Mouse (Mus musculus) layer of hippocampus, adult 2 months (tissue): ENCODE measurements at regions not wholly inside any gene's neighbourhood (a gene's known extent, or its start where the extent isn't known, plus 50 kb on each side); places are given as distances from the start of the nearest gene placed in this dataset.

Source experiments
- DNase-seq, 2 experiments: peaks; one replicate each; pipeline ENCODE4 v3.0.0; 2022; ENCODE audit warnings: low spot score in 2 of 2
- H3K27ac ChIP-seq: fragments of 200-600 bp; 2 replicates; pipeline ENCODE4 v1.8.1; 2022
- H3K4me3 ChIP-seq: fragments of 200-600 bp; 2 replicates; pipeline ENCODE4 v1.8.1; 2022; ENCODE audit warnings: mild to moderate bottlenecking
- CTCF ChIP-seq: fragments of 200-600 bp; conservative IDR thresholded peaks from 2 replicates; pipeline ENCODE4 v1.8.1; 2022; ENCODE audit warnings: antibody characterized with exemption, mild to moderate bottlenecking, moderate library complexity

GRCm38 (mm10) chr16:78247189-78247588, 54.1 kb upstream of the Cxadr start:
- DNase-seq, result no peak
- Histone ChIP-seq H3K4me3 (no peak overlapping the region), H3K27ac (no peak overlapping the region)
- TF ChIP-seq CTCF, result no peak

GRCm38 (mm10) chr16:78242678-78243077, 58.6 kb upstream of the Cxadr start:
- no peak for TF ChIP-seq CTCF
- no peak overlapping the region for H3K27ac ChIP-seq
- DNase-seq, result no peak
- H3K4me3 ChIP-seq, result no peak overlapping the region

GRCm38 (mm10) chr16:78240152-78240551, 61.1 kb upstream of the Cxadr start:
- no peak for DNase-seq

GRCm38 (mm10) chr16:78238052-78238701, 63.1 kb upstream of the Cxadr start:
- no peak for TF ChIP-seq CTCF
- peak in 1 of 2 experiments; percentile 14 for DNase-seq
- Histone ChIP-seq H3K27ac (peak overlapping the region; percentile 55; the same call in 1 of the 2 replicates), H3K4me3 (peak overlapping the region; percentile 53)

More at GRCm38 (mm10) chr16:78240152-78240551, 61.1 kb upstream of the Cxadr start:
- H3K27ac ChIP-seq, result no peak overlapping the region
- H3K4me3 ChIP-seq, result no peak overlapping the region
- TF ChIP-seq CTCF, result no peak

- TF ChIP-seq CTCF, result no peak
- Histone ChIP-seq H3K4me3 (peak overlapping the region; percentile 53), H3K27ac (no peak overlapping the region)
- DNase-seq, result no peak
These were observed 63.6 kb upstream of the Cxadr start for GRCm38 (mm10) chr16:78237641-78238051.

- Histone ChIP-seq H3K4me3 (peak overlapping the region; percentile 53), H3K27ac (no peak overlapping the region)
- TF ChIP-seq CTCF, result no peak
- DNase-seq, result no peak
These were observed 64.3 kb upstream of the Cxadr start for GRCm38 (mm10) chr16:78236746-78237640.

GRCm38 (mm10) chr16:78232205-78232604, 69.1 kb upstream of the Cxadr start:
- Histone ChIP-seq H3K27ac (no peak overlapping the region), H3K4me3 (no peak overlapping the region)
- no peak for TF ChIP-seq CTCF
- DNase-seq, result no peak

GRCm38 (mm10) chr16:78229013-78229412, 72.3 kb upstream of the Cxadr start:
- H3K27ac ChIP-seq, result no peak overlapping the region
- no peak for TF ChIP-seq CTCF
- no peak for DNase-seq
- H3K4me3 ChIP-seq, result no peak overlapping the region

GRCm38 (mm10) chr16:78222377-78222776, 78.9 kb upstream of the Cxadr start:
- TF ChIP-seq CTCF, result no peak
- Histone ChIP-seq H3K27ac (no peak overlapping the region), H3K4me3 (no peak overlapping the region)

GRCm38 (mm10) chr16:78221781-78222180, 79.5 kb upstream of the Cxadr start:
- no peak overlapping the region for H3K4me3 ChIP-seq
- no peak for DNase-seq
- no peak for TF ChIP-seq CTCF
- no peak overlapping the region for H3K27ac ChIP-seq

More at GRCm38 (mm10) chr16:78222377-78222776, 78.9 kb upstream of the Cxadr start:
- DNase-seq, result no peak

- 0 out of 2 replicates have a peak overlapping the region, but pooled peaks have one; percentile 39 for H3K27ac ChIP-seq
- peak overlapping the region; percentile 11; the same call in 1 of the 2 replicates for H3K4me3 ChIP-seq
- TF ChIP-seq CTCF, result no peak
- peak in 1 of 2 experiments; percentile 13 for DNase-seq
These were observed 83.7 kb upstream of the Cxadr start for GRCm38 (mm10) chr16:78217633-78218032.

GRCm38 (mm10) chr16:78216752-78217351, 84.4 kb upstream of the Cxadr start:
- Histone ChIP-seq H3K4me3 (no peak overlapping the region), H3K27ac (no peak overlapping the region)
- no peak for TF ChIP-seq CTCF
- DNase-seq, result no peak

GRCm38 (mm10) chr16:78211687-78212086, 89.6 kb upstream of the Cxadr start:
- no peak for DNase-seq
- TF ChIP-seq CTCF, result no peak
- Histone ChIP-seq H3K27ac (no peak overlapping the region), H3K4me3 (no peak overlapping the region)
